Mouse (Mus musculus): Measurements from ENCODE around the gene Slc10a7.
"Not testable (repeated sequence)": the region's sequence is repeated elsewhere in the genome, so short reads cannot be mapped to it uniquely, and the experiment has no call there.

Slc10a7 gene

GRCm38 (mm10) chr8:78509273-78510031 lies at the start of gene Slc10a7:
TSS of gene Slc10a7 (plus strand) at chr8:78509346.
- in situ Hi-C loops (cut with MboI; ENCODE audit: unreplicated experiment in 2 of 2), result loop anchor here (5.0 to 25.0 kb wide), 5 partner anchors 123 to 1128 kb away; partner anchors contain the start of genes Otud4 (in 1 of the 2) and Tmem184c (in 1 of the 2)

DNA sequence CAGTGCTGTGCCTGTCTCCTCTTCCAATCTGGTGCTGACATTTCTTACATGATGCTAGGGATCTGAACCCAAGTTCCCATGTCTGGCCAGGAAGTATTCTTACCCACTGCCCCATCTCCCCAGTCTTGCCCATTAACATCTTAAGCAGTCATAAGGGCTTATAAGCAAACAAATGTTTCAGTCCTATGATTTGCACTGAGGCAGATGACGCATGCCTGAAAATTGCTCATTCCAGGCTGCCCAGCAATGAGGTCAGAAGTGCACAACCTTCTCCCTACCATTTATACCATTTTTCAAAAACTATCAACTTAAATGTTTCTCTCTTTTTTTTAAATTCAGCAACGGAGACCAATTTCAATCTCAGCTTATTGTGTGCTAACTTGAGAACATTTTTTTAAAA lies 45.2 kb upstream of the Slc10a7 start:
- in situ Hi-C loops (cut with MboI; ENCODE audit: unreplicated experiment in 2 of 2), result loop anchor here in 1 of 2 experiments (25.0 kb wide), 1 partner anchor 823 kb away; the partner anchor contains the start of gene Mmaa

DNA sequence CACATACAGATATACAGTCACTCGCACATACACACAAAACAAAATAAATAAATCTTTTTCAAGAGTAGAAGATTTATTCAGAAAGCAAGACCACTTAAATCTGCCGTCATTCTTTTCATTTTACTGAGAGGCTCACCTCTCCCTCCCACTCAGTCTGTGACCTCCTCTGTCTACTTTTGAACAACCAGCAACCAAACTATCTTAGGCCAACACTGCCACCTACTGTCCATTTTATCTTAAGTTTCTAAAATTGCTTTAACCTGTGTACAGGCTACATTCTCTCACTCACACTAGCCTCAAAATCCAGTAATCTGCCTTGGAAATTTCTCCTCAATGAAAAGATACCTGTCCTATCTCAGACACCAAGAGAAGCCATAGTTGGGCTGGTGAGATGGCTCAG lies 41.3 kb upstream of the Slc10a7 start:
- in situ Hi-C loops (cut with MboI; ENCODE audit: unreplicated experiment in 2 of 2), result loop anchor here in 1 of 2 experiments (25.0 kb wide), 1 partner anchor 819 kb away; the partner anchor contains the start of gene Mmaa

- in situ Hi-C loops (cut with MboI; ENCODE audit: unreplicated experiment in 2 of 2), result no loop called here
Observed at GRCm38 (mm10) chr8:78477051-78477829, 31.9 kb upstream of the Slc10a7 start.

GRCm38 (mm10) chr8:78489733-78490132 lies 19.4 kb upstream of the Slc10a7 start:
- in situ Hi-C loops (cut with MboI; ENCODE audit: unreplicated experiment in 2 of 2), result no loop called here

GRCm38 (mm10) chr8:78493031-78493430 lies 16.1 kb upstream of the Slc10a7 start:
- in situ Hi-C loops (cut with MboI; ENCODE audit: unreplicated experiment in 2 of 2), result no loop called here

DNA sequence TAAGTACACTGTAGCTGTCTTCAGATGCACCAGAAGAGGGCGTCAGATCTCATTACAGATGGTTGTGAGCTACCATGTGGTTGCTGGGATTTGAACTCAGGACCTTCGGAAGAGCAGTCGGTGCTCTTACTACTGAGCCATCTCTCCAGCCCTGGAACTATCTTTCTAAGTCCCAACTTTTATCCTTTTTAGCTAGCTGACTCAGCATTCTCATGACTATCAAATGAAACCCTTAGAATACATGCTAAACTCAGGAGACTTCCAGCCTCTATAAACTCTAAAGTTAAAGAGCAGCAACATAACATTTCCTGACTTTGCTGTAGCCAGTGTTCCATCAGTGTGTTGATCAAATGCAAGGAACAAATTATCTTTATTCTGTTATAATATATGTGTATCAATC lies 12.9 kb upstream of the Slc10a7 start:
- in situ Hi-C loops (cut with MboI; ENCODE audit: unreplicated experiment in 2 of 2), result not testable (repeated sequence)

DNA sequence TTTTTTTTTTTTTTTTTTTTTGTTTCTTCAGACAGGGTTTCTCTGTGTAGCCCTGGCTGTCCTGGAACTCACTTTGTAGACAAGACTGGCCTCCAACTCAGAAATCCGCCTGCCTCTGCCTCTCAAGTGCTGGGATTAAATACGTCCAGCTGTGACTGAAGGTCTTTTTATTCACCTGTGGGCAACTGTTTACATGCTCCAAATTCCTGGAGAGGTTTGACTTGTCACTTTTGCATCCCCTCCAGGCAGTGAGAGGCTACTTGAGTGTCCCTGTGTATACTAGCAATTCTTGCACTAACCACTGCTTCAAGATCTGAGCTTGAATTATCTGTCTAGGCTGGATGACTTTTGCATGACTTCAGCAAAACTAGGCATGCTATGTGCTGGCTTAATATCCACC lies 6.4 kb upstream of the Slc10a7 start:
- in situ Hi-C loops (cut with MboI; ENCODE audit: unreplicated experiment in 2 of 2), result loop anchor here in 1 of 2 experiments (25.0 kb wide), 3 partner anchors 890 to 1135 kb away; partner anchors contain the start of genes Otud4 and Tmem184c

GRCm38 (mm10) chr8:78507979-78508718 lies 997 bp upstream of the Slc10a7 start:
- in situ Hi-C loops (cut with MboI; ENCODE audit: unreplicated experiment in 2 of 2), result loop anchor here in 1 of 2 experiments (25.0 kb wide), 3 partner anchors 896 to 1129 kb away; partner anchors contain the start of genes Otud4 and Tmem184c

DNA sequence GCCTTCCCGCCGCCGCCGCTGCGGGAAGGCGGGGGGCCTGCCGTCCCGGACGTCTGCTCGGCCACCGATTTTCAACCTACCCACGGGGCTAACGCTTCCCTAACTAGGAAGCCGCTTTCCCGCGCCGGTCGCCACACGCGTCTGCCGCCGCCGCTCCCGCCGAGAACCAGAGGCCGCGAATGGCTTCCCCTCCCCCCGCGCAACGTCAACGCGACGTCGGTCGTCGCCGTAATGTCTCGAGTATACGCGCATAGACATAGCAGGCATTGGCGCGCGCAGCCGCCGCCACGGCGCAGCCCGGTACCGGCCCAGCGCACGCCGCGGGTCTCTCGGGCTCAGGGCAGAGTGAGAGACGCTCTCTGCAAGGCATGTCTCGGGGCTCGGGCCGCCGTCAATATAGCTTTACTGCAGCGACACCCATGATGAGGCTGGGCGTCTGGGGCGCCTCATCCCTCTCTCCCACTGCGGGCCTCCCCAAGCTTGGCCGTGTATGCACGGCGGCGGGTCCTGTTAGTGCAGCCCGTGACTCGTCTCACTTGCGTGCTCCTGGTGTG lies 350 bp upstream of the Slc10a7 start, which contains the start of gene Rbmxl1:
TSS of gene Rbmxl1 (minus strand) at position 180 of the 554 bp plus-strand sequence.
- in situ Hi-C loops (cut with MboI; ENCODE audit: unreplicated experiment in 2 of 2), result loop anchor here in 1 of 2 experiments (25.0 kb wide), 3 partner anchors 896 to 1129 kb away; partner anchors contain the start of genes Otud4 and Tmem184c

- in situ Hi-C loops (cut with MboI; ENCODE audit: unreplicated experiment in 2 of 2), result loop anchor here (5.0 to 25.0 kb wide), 5 partner anchors 122 to 1127 kb away; partner anchors contain the start of genes Otud4 (in 1 of the 2) and Tmem184c (in 1 of the 2)
Observed at GRCm38 (mm10) chr8:78510094-78510493, 948 bp downstream of the Slc10a7 start.

DNA sequence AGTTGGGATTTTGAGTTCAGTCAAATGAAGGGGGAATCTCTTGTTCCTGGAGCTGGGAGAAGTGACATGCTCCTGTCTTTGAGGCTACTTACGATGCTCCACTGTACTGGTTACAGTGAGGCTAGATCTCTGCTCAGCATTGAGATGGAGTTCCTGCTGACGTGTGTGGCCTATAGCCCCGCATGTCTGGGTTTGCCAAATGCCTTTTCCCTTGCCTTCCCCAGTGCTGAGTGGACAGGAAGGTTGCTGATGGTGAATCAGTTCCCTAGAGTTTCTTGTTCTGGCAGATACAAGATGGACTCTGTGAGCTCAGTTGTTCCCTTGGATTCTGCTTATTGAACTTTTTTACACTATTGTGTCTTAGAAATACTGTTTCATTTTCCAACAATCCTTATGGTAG lies 1.8 kb downstream of the Slc10a7 start:
- in situ Hi-C loops (cut with MboI; ENCODE audit: unreplicated experiment in 2 of 2), result loop anchor here (5.0 to 25.0 kb wide), 5 partner anchors 121 to 1126 kb away; partner anchors contain the start of genes Otud4 (in 1 of the 2) and Tmem184c (in 1 of the 2)

- in situ Hi-C loops (cut with MboI; ENCODE audit: unreplicated experiment in 2 of 2), result loop anchor here (5.0 to 25.0 kb wide), 5 partner anchors 119 to 1124 kb away; partner anchors contain the start of genes Otud4 (in 1 of the 2) and Tmem184c (in 1 of the 2)
Observed at GRCm38 (mm10) chr8:78513106-78513505, 4.0 kb downstream of the Slc10a7 start.

GRCm38 (mm10) chr8:78514706-78515105 lies 5.6 kb downstream of the Slc10a7 start:
- in situ Hi-C loops (cut with MboI; ENCODE audit: unreplicated experiment in 2 of 2), result loop anchor here (5.0 to 25.0 kb wide), 5 partner anchors 118 to 1123 kb away; partner anchors contain the start of genes Otud4 (in 1 of the 2) and Tmem184c (in 1 of the 2)

GRCm38 (mm10) chr8:78515132-78515531 lies 6.0 kb downstream of the Slc10a7 start:
- in situ Hi-C loops (cut with MboI; ENCODE audit: unreplicated experiment in 2 of 2), result loop anchor here (10.0 to 25.0 kb wide), 4 partner anchors 300 to 1122 kb away; partner anchors contain the start of genes Otud4 (in 1 of the 2) and Tmem184c (in 1 of the 2)

- in situ Hi-C loops (cut with MboI; ENCODE audit: unreplicated experiment in 2 of 2), result no loop called here
Observed at GRCm38 (mm10) chr8:78533981-78534380, 24.8 kb downstream of the Slc10a7 start.

DNA sequence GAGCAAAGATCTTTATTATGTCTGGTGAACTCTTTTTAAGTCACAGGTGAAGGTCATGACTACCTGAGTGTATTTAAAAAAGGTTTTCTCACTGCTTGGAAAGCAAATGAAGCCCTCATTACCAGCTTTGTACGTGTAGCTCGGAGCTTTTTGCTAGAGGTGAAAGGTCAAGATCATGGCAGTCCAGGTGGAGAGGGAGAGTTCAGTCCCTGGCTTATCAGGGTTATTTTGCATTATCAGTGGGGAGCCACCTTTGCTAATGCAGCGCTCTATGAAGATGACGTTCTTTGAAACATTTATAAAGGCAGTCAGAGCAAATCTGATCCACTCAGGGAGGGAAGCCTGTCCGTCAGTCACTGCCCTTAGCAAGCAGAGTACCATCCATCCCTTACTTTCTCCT lies 27.6 kb downstream of the Slc10a7 start:
- in situ Hi-C loops (cut with MboI; ENCODE audit: unreplicated experiment in 2 of 2), result no loop called here

- in situ Hi-C loops (cut with MboI; ENCODE audit: unreplicated experiment in 2 of 2), result no loop called here
Observed at GRCm38 (mm10) chr8:78537795-78538194, 28.6 kb downstream of the Slc10a7 start.

DNA sequence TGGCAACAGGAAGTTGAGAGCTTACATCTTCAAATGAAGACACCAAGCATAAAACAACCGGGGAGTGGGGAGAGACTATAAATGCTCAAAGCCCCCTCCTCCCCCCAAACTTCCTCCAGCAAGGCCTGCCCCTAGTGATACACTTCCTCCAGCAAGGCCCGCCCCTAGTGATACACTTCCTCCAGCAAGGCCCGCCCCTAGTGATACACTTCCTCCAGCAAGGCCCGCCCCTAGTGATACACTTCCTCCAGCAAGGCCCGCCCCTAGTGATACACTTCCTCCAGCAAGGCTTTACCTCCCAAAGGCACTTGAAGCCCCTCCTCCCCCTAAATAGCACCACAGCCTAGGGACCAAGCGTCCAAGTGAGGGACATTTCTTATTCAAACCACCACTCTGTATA lies 33.5 kb downstream of the Slc10a7 start:
- in situ Hi-C loops (cut with MboI; ENCODE audit: unreplicated experiment in 2 of 2), result not testable (repeated sequence)

Data from v-Abl transformed pro-B cells (cell line).